Mouse (Mus musculus): ENCODE results near the gene 9030612E09Rik. TPM values are rescaled to one million over a fixed set of nuclear protein-coding genes. Genes with fewer than 3 reads are reported as not detected.

The 9030612E09Rik gene
- polyA plus RNA-seq, 1 experiment from 2014 or later, result 2.5 TPM

DNA sequence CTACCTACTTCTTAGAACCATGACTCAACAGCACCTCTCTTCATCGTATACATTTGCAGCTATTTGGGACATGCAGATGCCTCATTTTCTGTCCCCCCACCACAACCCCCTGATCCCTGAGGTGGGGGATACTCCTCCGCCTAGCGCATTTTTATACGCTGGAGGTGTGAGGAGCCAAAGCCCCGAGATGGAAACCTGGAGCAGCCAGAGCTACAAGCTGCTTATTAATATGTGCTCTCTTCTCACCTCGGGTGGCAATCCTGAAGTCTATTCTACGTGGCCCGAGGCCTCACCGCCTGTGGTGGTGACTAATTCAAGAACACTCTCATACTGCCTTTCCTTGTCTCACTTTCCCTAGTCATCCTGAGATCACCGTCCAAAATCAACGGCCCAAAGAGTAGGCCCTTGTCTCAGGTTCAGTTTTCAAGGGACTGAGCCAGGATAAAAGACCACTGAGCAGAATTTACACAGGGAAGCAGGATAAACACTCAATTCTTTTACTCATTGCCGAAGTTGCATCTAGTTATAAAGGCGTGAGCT is 42.9 kb downstream of the 9030612E09Rik start:
- H3K4me2 ChIP-seq (replicated peaks), result no peak overlapping the region
- peaks cover 11% of the 10 kb centered on the region for H3K4me1 ChIP-seq
- H3K9me3 ChIP-seq (replicated peaks), result no peaks in the 10 kb centered on the region
- no peaks in the 10 kb centered on the region for H3K36me3 ChIP-seq
- H3K4me3 ChIP-seq, result no peak overlapping the region
- no peak overlapping the region for H3K27ac ChIP-seq
- 91% methylated on average over 13 of the region's 13 CpGs for WGBS
- ATAC-seq (ENCODE audit: low FRiP score), result no peak
- H3K9ac ChIP-seq, result no peak overlapping the region
- H3K27me3 ChIP-seq, result no peaks in the 10 kb centered on the region

DNA sequence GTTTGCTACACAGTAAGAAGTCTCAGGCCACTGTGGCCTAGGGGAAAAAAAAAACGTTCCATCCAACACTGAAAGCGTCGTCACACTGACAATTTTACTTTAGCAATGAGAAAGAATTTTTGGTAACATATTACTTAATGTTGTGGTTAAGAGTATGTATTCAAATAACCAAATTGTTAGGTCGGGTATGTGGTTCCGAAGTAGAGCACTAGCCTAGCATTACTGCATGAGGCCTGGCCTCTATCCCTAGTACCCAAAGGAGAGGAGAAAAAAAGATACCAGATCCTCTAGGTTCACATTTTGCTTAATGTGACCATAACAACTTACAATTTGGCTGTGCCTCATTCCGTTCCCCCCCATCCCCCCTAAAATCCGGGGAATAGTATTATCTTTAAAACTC is 46.0 kb downstream of the 9030612E09Rik start:
- ATAC-seq (ENCODE audit: low FRiP score), result peak; percentile 30
- H3K27me3 ChIP-seq, result no peaks in the 10 kb centered on the region
- H3K4me2 ChIP-seq (replicated peaks), result peak overlapping the region; percentile 91
- H3K4me3 ChIP-seq, result peak overlapping the region; percentile 84
- H3K27ac ChIP-seq, result peak overlapping the region; percentile 96
- peaks cover 11% of the 10 kb centered on the region for H3K4me1 ChIP-seq
- no peaks in the 10 kb centered on the region for H3K9me3 ChIP-seq (replicated peaks)
- H3K9ac ChIP-seq, result peak overlapping the region; percentile 93
- WGBS, result 19% methylated on average over 7 of the region's 7 CpGs
- no peaks in the 10 kb centered on the region for H3K36me3 ChIP-seq

DNA sequence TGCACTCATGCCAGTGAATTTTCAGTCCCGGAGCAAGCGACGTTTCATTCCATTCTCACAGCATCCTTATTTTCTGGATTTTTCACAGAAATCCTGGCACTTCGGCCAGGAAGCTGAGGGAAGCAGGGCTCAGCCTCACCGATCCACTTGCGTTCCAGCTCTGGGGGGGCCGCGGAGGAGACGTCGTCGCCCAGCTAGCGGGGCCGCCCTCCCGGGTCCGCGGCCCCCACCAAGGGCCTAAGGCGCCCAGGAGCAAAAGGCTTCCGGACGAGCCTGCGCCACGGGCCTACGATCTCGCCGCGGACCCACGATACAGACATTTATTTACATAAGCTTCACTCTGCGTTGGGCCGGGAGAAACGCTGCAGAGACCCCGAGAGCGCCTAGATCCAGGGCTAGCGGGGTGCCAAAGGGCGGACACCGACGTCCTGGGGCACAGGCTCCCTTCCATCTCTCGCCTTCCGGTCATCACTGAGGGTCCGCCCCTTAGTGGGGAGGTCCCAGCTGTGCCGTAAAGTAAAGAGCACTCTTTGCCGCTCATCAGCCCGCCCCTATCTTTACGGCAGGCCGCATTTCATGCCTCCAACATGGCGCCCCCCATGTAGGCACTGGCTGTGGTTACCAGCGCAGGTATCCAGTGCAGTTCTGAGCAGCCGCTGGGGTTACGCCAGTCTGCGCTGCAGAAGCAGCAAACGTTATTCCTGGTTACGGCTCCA is 46.6 kb downstream of the 9030612E09Rik start, which contains the start of gene Pdss2:
TSS of gene Pdss2 (plus strand) at position 577 of the 716 bp plus-strand sequence.
- peak; percentile 98 for ATAC-seq (ENCODE audit: low FRiP score)
- Histone ChIP-seq H3K4me1 (peaks cover 11% of the 10 kb centered on the region), H3K27me3 (no peaks in the 10 kb centered on the region), H3K4me3 (peak within 1 kb of the TSS; percentile 84), H3K9me3 (replicated peaks) (no peaks in the 10 kb centered on the region), H3K36me3 (no peaks in the 10 kb centered on the region), H3K27ac (peak within 1 kb of the TSS; percentile 96), H3K4me2 (replicated peaks) (peak within 1 kb of the TSS; percentile 91), H3K9ac (peak within 1 kb of the TSS; percentile 93)
- under 1% methylated on average over 50 of the region's 50 CpGs for WGBS

DNA sequence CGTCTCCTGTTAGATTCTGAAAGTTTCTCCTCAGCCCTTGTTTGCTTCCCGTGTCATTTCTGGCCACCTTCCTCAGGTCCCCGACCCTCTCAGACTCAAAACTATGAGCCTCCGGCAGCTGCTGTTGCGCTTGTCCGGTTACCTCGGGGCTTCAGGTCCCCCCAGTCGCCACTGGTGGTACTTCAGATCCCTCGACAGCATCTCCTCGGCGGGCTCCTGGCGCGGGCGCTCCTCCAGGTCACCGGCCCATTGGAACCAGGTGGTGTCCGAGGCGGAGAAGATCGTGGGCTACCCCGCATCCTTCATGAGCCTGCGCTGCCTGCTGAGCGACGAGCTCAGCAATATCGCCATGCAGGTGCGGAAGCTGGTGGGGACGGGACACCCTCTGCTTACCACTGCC is 47.2 kb downstream of the 9030612E09Rik start:
- peaks cover 11% of the 10 kb centered on the region for H3K4me1 ChIP-seq
- H3K9ac ChIP-seq, result peak overlapping the region; percentile 77
- peak overlapping the region; percentile 91 for H3K4me2 ChIP-seq (replicated peaks)
- peak; percentile 63; the same call in 1 of the 2 replicates for ATAC-seq (ENCODE audit: low FRiP score)
- under 1% methylated on average over 25 of the region's 25 CpGs for WGBS
- H3K4me3 ChIP-seq, result peak overlapping the region; percentile 84
- no peaks in the 10 kb centered on the region for H3K27me3 ChIP-seq
- no peaks in the 10 kb centered on the region for H3K36me3 ChIP-seq
- H3K27ac ChIP-seq, result peak overlapping the region; percentile 96
- H3K9me3 ChIP-seq (replicated peaks), result no peaks in the 10 kb centered on the region

DNA sequence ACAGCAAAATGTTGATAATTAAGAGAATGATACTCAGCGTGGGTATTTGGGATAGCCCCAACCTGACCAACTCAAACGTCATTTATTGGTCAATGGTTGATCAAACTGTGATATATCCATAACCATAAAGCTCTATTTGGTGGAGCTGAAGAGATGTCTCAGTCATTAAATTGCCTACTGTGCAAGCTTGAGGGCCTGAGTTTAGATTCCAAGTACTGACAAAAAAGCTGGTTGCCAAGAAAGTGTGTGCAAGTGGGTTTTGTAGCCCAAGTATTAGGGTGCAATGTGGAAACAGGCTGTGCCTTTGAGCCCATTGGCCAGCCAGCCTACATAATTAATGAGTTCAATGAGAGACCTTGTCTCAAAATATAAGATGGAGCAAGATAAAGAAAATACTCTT is 48.9 kb downstream of the 9030612E09Rik start:
- H3K9ac ChIP-seq, result no peak overlapping the region
- H3K4me3 ChIP-seq, result no peak overlapping the region
- H3K9me3 ChIP-seq (replicated peaks), result no peaks in the 10 kb centered on the region
- 96% methylated on average over 2 of the region's 2 CpGs for WGBS
- no peak overlapping the region for H3K4me2 ChIP-seq (replicated peaks)
- H3K27ac ChIP-seq, result no peak overlapping the region
- no peaks in the 10 kb centered on the region for H3K27me3 ChIP-seq
- ATAC-seq (ENCODE audit: low FRiP score), result no peak
- peaks cover 11% of the 10 kb centered on the region for H3K4me1 ChIP-seq
- H3K36me3 ChIP-seq, result no peaks in the 10 kb centered on the region

Other genes with a start within 250 kb of the 9030612E09Rik start
- gene Sobp, start 174 bp upstream of the 9030612E09Rik start, polyA plus RNA-seq (2016; fragmentation: Nextera tagmentation; extraction: Ambion mirVana), result 10.8 and 11.5 TPM in 2 replicates
- gene Pdss2, start 46.8 kb downstream of the 9030612E09Rik start, polyA plus RNA-seq (2016; fragmentation: Nextera tagmentation; extraction: Ambion mirVana), result 14.6 and 14.9 TPM in 2 replicates

Data from hindbrain, embryonic 12.5 days (tissue).